Mouse (Mus musculus) G1E (cell line): Measurements from ENCODE around the gene Abcb5. TPM values are rescaled to one million over a fixed set of nuclear protein-coding genes. Genes with fewer than 3 reads are reported as not detected.

Experiments
- ATAC-seq: 2 replicates; pipeline ENCODE4 v1.8.0; 2016; ENCODE audit warnings: mild to moderate bottlenecking; ENCODE audit not compliant: insufficient number of reproducible peaks, poor library complexity, low FRiP score, severe bottlenecking; ENCODE audit errors: extremely low read depth
- DNase-seq: peaks from one replicate; pipeline ENCODE4 v3.0.0; 2012; ENCODE audit warnings: low spot score
- H3K27me3 ChIP-seq: 2 replicates; pipeline ENCODE4 v1.6.1; 2012; ENCODE audit warnings: mild to moderate bottlenecking, low read length, inconsistent platforms; ENCODE audit not compliant: insufficient read depth
- H3K36me3 ChIP-seq: replicated peaks from 2 replicates; pipeline ENCODE3; 2012; ENCODE audit warnings: mild to moderate bottlenecking, inconsistent platforms
- H3K4me1 ChIP-seq: 2 replicates; pipeline ENCODE4 v1.6.1; 2012; ENCODE audit warnings: low read depth, low read length, inconsistent platforms, mixed read lengths; ENCODE audit not compliant: insufficient read depth
- H3K4me3 ChIP-seq: 2 replicates; pipeline ENCODE4 v1.5.1; 2012; ENCODE audit warnings: low read depth, mild to moderate bottlenecking, inconsistent platforms, low read length, moderate library complexity, mixed read lengths
- H3K9me3 ChIP-seq: replicated peaks from 2 replicates; pipeline ENCODE4 v1.6.1; 2012; ENCODE audit warnings: inconsistent platforms
- CTCF ChIP-seq: IDR thresholded peaks from 2 replicates; pipeline ENCODE4 v1.5.1; 2012; ENCODE audit warnings: low read depth, low read length, inconsistent platforms, mixed read lengths
- GATA1 ChIP-seq: IDR thresholded peaks from 2 replicates; pipeline ENCODE4 v1.6.1; 2012; ENCODE audit warnings: borderline replicate concordance, low read length, inconsistent platforms, mixed read lengths
- GATA2 ChIP-seq: IDR thresholded peaks from 2 replicates; pipeline ENCODE4 v1.6.1; 2012; ENCODE audit warnings: low read depth, low read length, inconsistent platforms, borderline replicate concordance
- POLR2AphosphoS5 ChIP-seq: IDR thresholded peaks from 2 replicates; pipeline ENCODE4 v1.6.1; 2012; ENCODE audit warnings: low read depth, low read length, inconsistent platforms; ENCODE audit not compliant: insufficient replicate concordance
- TAL1 ChIP-seq: conservative IDR thresholded peaks from 2 replicates; pipeline ENCODE4 v1.6.1; 2012; ENCODE audit warnings: low read depth, low read length, inconsistent platforms, mixed read lengths
- polyA plus RNA-seq: library from polyadenylated mRNA; stranded (reverse); fragments of >175 nt; gene quantifications from 2 replicates; pipeline ENCODE4 v1.2.3, GENCODE M21; 2012
- total RNA-seq, 2 experiments: library from RNA; stranded (forward) in 1 of 2; stranded (reverse) in 1 of 2; fragments of 200-1000 nt in 1 of 2; fragments of >200 nt in 1 of 2; fragmentation: Nextera tagmentation in 1 of 2; gene quantifications; 2 replicates each; pipeline ENCODE4 v1.2.3; 2014 to 2017

Abcb5 gene
- total and polyA plus RNA-seq, 3 experiments: 0.11 TPM; not detected in 2

DNA sequence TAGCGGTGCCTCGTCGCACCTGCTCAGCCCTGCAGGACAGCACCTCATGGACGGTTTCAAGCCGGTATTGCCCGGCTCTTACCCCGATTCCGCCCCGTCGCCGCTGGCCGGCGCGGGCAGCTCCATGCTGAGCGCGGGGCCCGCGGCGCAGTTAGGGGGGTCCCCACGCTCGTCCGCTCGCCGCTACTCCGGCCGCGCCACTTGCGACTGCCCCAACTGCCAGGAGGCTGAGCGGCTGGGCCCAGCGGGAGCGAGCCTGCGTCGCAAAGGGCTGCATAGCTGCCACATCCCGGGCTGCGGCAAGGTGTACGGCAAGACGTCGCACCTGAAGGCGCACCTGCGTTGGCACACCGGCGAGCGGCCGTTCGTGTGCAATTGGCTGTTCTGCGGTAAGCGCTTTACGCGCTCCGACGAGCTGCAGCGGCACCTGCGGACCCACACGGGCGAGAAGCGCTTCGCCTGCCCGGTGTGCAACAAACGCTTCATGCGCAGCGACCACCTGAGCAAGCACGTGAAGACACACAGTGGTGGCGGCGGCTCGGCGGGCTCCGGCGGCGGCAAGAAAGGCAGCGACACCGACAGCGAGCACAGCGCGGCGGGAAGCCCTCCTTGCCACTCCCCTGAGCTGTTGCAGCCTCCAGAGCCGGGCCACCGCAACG lies 116.9 kb downstream of the Abcb5 start:
- peaks cover 29% of the 10 kb centered on the region for H3K9me3 ChIP-seq
- ATAC-seq (no peak), DNase-seq (no peak)
- H3K4me1 ChIP-seq: no peaks in the 10 kb centered on the region
- H3K36me3 ChIP-seq: no peaks in the 10 kb centered on the region
- TF ChIP-seq TAL1 (no peak), GATA1 (no peak), CTCF (no peak)
- peak overlapping the region; percentile 45; the same call in 1 of the 2 replicates for H3K4me3 ChIP-seq
- H3K27me3 ChIP-seq: peaks cover 14% of the 10 kb centered on the region; the same call in 1 of the 2 replicates

DNA sequence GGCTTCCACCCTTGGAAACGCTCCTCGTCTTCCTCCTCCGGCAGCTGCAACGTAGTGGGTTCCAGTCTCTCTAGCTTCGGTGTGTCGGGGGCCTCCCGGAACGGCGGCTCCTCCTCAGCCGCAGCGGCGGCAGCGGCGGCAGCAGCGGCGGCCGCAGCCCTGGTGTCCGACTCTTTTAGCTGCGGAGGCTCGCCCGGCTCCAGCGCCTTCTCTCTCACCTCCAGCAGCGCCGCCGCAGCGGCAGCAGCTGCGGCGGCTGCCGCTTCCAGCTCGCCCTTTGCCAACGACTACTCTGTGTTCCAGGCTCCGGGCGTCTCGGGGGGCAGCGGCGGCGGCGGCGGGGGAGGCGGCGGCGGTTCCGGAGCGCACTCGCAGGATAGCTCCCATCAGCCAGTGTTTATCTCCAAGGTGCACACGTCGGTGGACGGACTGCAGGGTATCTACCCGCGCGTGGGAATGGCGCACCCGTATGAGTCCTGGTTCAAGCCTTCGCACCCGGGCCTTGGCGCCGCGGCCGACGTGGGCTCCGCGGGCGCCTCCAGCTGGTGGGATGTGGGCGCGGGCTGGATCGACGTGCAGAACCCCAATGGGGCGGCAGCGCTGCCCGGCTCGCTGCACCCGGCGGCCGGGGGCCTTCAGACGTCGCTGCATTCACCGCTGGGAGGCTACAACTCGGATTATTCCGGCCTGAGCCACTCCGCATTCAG lies 117.6 kb downstream of the Abcb5 start:
- Histone ChIP-seq H3K4me3 (peak overlapping the region; percentile 45; the same call in 1 of the 2 replicates), H3K4me1 (no peaks in the 10 kb centered on the region), H3K27me3 (peaks cover 14% of the 10 kb centered on the region; the same call in 1 of the 2 replicates), H3K36me3 (no peaks in the 10 kb centered on the region), H3K9me3 (peaks cover 29% of the 10 kb centered on the region)
- no peak for TF ChIP-seq GATA1
- TF ChIP-seq CTCF: no peak
- no peak for TF ChIP-seq TAL1
- no peak for DNase-seq
- no peak for ATAC-seq

DNA sequence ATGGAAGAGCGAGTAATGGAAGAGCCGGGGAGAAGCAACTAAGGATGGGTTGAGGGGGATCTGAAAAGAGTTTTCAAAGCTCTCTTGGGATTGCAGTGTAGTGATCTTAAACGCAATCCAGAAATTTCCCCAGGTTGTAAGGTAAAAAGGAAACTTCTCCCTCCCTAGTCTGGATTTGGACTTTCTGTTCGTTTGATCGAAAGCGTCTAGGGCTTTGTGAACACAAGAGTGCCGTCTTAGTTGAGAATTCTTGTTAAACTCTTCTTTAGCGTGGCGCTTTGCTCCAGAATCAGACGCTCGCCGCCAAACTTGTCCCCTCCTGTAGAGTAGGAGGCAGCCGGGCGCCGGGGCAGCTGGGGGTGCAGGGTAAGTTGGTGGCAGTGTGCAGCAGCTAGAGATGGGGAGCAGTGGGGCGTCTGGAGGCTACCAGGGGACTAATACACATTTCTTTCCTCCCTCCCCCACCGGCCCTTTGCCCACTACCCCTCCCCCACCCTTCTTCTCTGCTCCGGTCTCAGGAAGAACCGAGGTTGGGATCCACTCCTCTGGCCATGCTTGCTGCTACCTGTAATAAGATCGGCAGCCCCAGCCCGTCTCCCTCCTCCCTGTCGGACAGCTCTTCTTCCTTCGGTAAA lies 118.2 kb downstream of the Abcb5 start:
- TF ChIP-seq TAL1 (no peak), GATA1 (no peak), GATA2 (no peak), CTCF (no peak), POLR2AphosphoS5 (no peak)
- peaks cover 16% of the 10 kb centered on the region; the same call in 1 of the 2 replicates for H3K27me3 ChIP-seq
- DNase-seq (no peak), ATAC-seq (no peak)
- peaks cover 29% of the 10 kb centered on the region for H3K9me3 ChIP-seq
- H3K4me1 ChIP-seq: no peaks in the 10 kb centered on the region
- no peak overlapping the region for H3K4me3 ChIP-seq
- no peaks in the 10 kb centered on the region for H3K36me3 ChIP-seq

DNA sequence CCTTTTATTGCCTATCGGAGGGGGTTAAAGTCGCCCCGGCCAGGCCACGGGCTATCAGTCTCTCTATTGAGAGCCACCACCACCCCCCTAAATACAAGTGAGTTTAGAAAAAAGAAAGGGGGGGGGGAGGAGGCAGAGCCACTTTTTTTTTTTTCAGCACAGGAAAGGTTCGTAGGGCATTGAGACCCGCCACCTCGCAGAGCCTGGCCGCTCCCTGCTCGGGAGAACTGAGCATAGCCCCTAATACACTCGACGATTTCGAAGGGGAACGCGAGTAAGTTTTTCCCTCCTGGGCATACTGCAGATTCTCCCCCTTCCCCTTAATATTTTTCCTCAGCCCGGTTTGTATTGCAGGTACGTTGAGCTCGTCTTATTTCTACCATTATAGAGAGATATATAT lies 118.8 kb downstream of the Abcb5 start:
- ATAC-seq: no peak
- Histone ChIP-seq H3K27me3 (peaks cover 19% of the 10 kb centered on the region; the same call in 1 of the 2 replicates), H3K4me1 (no peaks in the 10 kb centered on the region), H3K9me3 (peaks cover 29% of the 10 kb centered on the region), H3K4me3 (no peak overlapping the region), H3K36me3 (no peaks in the 10 kb centered on the region)
- TF ChIP-seq POLR2AphosphoS5 (no peak), TAL1 (no peak), CTCF (no peak), GATA1 (no peak), GATA2 (no peak)
- no peak for DNase-seq

DNA sequence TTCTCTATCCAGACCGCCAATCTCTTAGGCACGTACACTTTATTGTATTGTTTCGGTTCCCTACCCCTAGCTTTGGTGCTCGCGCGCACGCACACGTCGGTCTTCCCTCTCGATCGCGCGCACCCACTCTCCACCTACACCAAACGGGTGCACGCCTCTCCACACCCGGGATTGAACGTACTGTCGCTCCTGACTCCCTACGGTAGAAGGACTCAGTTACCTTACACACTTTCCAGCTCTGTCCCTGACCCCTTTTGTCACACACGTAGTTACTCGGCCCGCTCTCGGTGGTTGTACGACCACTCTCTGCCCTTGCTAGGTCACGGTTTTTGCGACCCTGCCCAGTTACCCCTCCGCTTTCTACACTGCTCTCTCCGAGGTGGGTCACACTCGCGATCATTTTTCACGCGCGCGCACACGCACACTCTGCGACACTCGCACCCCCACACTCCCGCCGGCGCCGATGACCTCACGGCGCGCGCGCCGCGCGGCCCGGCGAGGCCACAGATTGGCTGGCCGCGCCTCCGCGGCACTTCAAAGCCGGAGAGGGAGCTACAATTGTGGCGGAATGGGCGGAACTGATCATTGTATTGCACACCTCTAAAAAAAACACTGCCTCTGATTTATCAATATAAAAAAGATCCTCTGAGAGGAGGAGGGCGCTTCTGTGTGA lies 119.4 kb downstream of the Abcb5 start:
- no peak overlapping the region for H3K4me3 ChIP-seq
- no peaks in the 10 kb centered on the region for H3K4me1 ChIP-seq
- H3K9me3 ChIP-seq: peaks cover 29% of the 10 kb centered on the region
- H3K36me3 ChIP-seq: no peaks in the 10 kb centered on the region
- ATAC-seq: no peak
- peaks cover 19% of the 10 kb centered on the region; the same call in 1 of the 2 replicates for H3K27me3 ChIP-seq
- no peak for DNase-seq
- TF ChIP-seq GATA2: no peak
- no peak for TF ChIP-seq TAL1
- TF ChIP-seq GATA1: no peak

DNA sequence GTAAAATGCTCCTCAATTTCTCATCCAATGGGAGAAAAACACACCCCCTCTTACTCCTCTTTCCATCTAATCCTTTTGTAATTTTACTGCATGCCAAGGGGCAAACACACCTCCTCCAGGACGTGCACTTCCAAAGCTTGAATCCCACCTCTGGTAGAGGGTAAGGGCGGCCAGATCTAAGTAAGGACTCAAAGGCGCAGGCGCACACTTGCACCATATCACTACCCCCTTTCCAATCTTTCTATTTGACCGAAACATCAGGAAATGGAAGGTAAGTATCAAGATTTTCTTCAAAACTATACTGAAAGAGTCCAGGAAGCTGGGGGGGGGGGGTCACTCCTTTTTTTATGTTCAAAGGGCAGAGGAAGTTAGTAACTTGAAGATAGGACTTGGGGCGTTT lies 120.0 kb downstream of the Abcb5 start, which contains the start of gene Sp8:
Gene Sp8 (plus strand): TSS at position 109 of the 400 bp plus-strand sequence.
- Histone ChIP-seq H3K27me3 (peaks cover 19% of the 10 kb centered on the region; the same call in 1 of the 2 replicates), H3K36me3 (no peaks in the 10 kb centered on the region), H3K9me3 (peaks cover 29% of the 10 kb centered on the region), H3K4me1 (no peaks in the 10 kb centered on the region), H3K4me3 (no peak within 1 kb of the TSS)
- ATAC-seq (no peak), DNase-seq (no peak)
- TF ChIP-seq GATA1: no peak
- TF ChIP-seq POLR2AphosphoS5: no peak
- no peak for TF ChIP-seq CTCF
- TF ChIP-seq GATA2: no peak
- TF ChIP-seq TAL1: no peak
